In the genomic region with DNA sequence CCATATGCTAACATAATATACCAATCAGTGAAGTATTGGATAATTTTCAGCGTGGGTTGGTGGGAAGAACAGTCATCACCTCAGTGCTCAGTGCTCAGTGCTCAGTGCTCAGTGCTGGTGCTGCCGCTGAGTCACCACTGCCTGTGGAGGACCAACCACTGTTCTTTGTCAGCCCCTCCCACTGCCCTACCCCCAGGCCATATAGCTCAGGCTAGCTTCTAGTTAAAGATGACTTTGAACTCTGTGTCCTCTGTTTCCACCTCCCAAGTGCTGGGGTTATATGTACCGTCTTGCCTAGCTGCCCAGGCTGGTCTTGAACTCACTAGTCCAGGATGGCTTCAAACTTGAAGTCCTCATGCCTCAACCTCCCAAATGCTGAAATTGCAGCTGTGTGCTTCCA, we compare ENCODE assay signal across 24 mouse cellular contexts.
DNase-seq lines count a peak whose midpoint lies in the region; ATAC-seq and TF ChIP-seq lines count a peak whose summit lies in the region.
"Had no signal": no experiment of that assay in that cellular context is flagged by ENCODE, and none has a peak within 500 bp of the region (broad histone marks: within the 10 kb centered on the region; RNA-seq: fewer than 3 reads in every experiment).

No protein-coding gene starts in this region.

- H3K27ac ChIP-seq in ES-Bruce4 (ENCODE audit: insufficient read depth, low read length): no peak overlapping the region
- H3K27ac ChIP-seq in hindbrain, embryonic 16.5 days (ENCODE audit: low read depth, low read length): no peak overlapping the region
- H3K27ac ChIP-seq: embryonic facial prominence, embryonic 13.5 days; embryonic facial prominence, embryonic 15.5 days; forebrain, embryonic 10.5 days; forebrain, embryonic 12.5 days had no signal

- H3K36me3 ChIP-seq in ES-Bruce4 (ENCODE audit: control insufficient read depth, insufficient read depth, low read length, poor library complexity, severe bottlenecking): peaks cover 2% of the 10 kb centered on the region; the same call in 1 of the 2 replicates
- H3K36me3 ChIP-seq in hindbrain, embryonic 16.5 days (ENCODE audit: control insufficient read depth, insufficient read depth, low read length): no peaks in the 10 kb centered on the region
- H3K36me3 ChIP-seq: embryonic facial prominence, embryonic 13.5 days; embryonic facial prominence, embryonic 15.5 days; forebrain, embryonic 10.5 days; forebrain, embryonic 12.5 days; G1E had no signal

- H3K27me3 ChIP-seq in ES-Bruce4 (ENCODE audit: control insufficient read depth, insufficient read depth, low read length, poor library complexity, severe bottlenecking): no peaks in the 10 kb centered on the region
- H3K27me3 ChIP-seq in hindbrain, embryonic 16.5 days (replicated peaks; ENCODE audit: control insufficient read depth, insufficient read depth, low read length): no peaks in the 10 kb centered on the region
- H3K27me3 ChIP-seq: embryonic facial prominence, embryonic 13.5 days; embryonic facial prominence, embryonic 15.5 days; forebrain, embryonic 12.5 days had no signal

- WGBS in hindbrain, embryonic 16.5 days: 93% methylated on average over 3 of the region's 3 CpGs

- 0 out of 2 replicates have a peak, but pooled peaks have one; percentile 52 for TF ChIP-seq EP300 in ES-Bruce4 (IDR thresholded peaks at IDR 0.05; ENCODE audit: insufficient read depth, low read depth, low read length)

- H3K4me1 ChIP-seq in ES-Bruce4 (ENCODE audit: control insufficient read depth, insufficient read depth, low read length): peaks cover 1% of the 10 kb centered on the region
- H3K4me1 ChIP-seq in hindbrain, embryonic 16.5 days (ENCODE audit: control insufficient read depth, insufficient read depth, low read depth, low read length): no peaks in the 10 kb centered on the region
- H3K4me1 ChIP-seq: embryonic facial prominence, embryonic 13.5 days; embryonic facial prominence, embryonic 15.5 days; forebrain, embryonic 12.5 days had no signal

- no peaks in the 10 kb centered on the region for H3K9me3 ChIP-seq in ES-Bruce4 (replicated peaks; ENCODE audit: control insufficient read depth, insufficient read depth, low read length, poor library complexity, severe bottlenecking)
- no peaks in the 10 kb centered on the region for H3K9me3 ChIP-seq in hindbrain, embryonic 16.5 days (ENCODE audit: control insufficient read depth, low read length)
- H3K9me3 ChIP-seq: embryonic facial prominence, embryonic 13.5 days; embryonic facial prominence, embryonic 15.5 days; forebrain, embryonic 10.5 days; forebrain, embryonic 12.5 days had no signal

- no peak overlapping the region for H3K9ac ChIP-seq in ES-Bruce4 (ENCODE audit: low read depth, poor library complexity, severe bottlenecking)
- no peak overlapping the region for H3K9ac ChIP-seq in hindbrain, embryonic 16.5 days (ENCODE audit: low read depth, low read length)
- H3K9ac ChIP-seq: embryonic facial prominence, embryonic 13.5 days; embryonic facial prominence, embryonic 15.5 days; forebrain, embryonic 12.5 days; forebrain, postnatal 0 days had no signal

- TF ChIP-seq POLR2A in ES-Bruce4 (IDR thresholded peaks at IDR 0.05; ENCODE audit: insufficient read depth, low read length): no peak

- ATAC-seq in hindbrain, embryonic 16.5 days: no peak
- ATAC-seq: forebrain, embryonic 14.5 days; forebrain, postnatal 0 days; Patski had no signal

- peak; percentile 34 for DNase-seq in ES-CJ7 (ENCODE audit: low read depth, low spot score)
- peak; percentile 50 for DNase-seq in ZHBTc4 (ENCODE audit: low read depth, low spot score)
- DNase-seq in layer of hippocampus, adult 9-10 months (ENCODE audit: low spot score): no peak
- DNase-seq: adrenal gland, adult 2 months; adrenal gland, postnatal 10 days; adrenal gland, postnatal 25 days; cerebellum, adult 11 months; cerebellum, adult 18-20 months; cerebellum, adult 8-10 months; cerebellum, adult 9-11 months; cerebellum, postnatal 14 days; cerebellum, postnatal 36 days; embryo, embryonic 11 days; forebrain, postnatal 0 days had no signal

- H3K4me3 ChIP-seq in ES-Bruce4 (ENCODE audit: low read depth, low read length): no peak overlapping the region
- H3K4me3 ChIP-seq in hindbrain, embryonic 16.5 days (ENCODE audit: low read length): no peak overlapping the region
- H3K4me3 ChIP-seq: embryonic facial prominence, embryonic 13.5 days; embryonic facial prominence, embryonic 15.5 days; erythroblast, embryonic 14.5 days; forebrain, embryonic 10.5 days; forebrain, embryonic 12.5 days had no signal

- no peak overlapping the region for H3K4me2 ChIP-seq in hindbrain, embryonic 16.5 days (ENCODE audit: low read length)
- H3K4me2 ChIP-seq: embryonic facial prominence, embryonic 13.5 days; embryonic facial prominence, embryonic 15.5 days; forebrain, embryonic 12.5 days had no signal

- no peak for TF ChIP-seq CTCF in ES-Bruce4 (IDR thresholded peaks at IDR 0.05; ENCODE audit: low read depth, low read length)
